Mouse (Mus musculus) kidney, postnatal 0 days (tissue): ENCODE data around the gene Lin7b. TPM values are rescaled to one million over a fixed set of nuclear protein-coding genes. Genes with fewer than 3 reads are reported as not detected.
"Not testable (repeated sequence)": the region's sequence is repeated elsewhere in the genome, so short reads cannot be mapped to it uniquely, and the experiment has no call there.

Experiments
- ATAC-seq: fragments of 200-750 bp; cut with Nextera tagmentation; replicated peaks from 2 replicates; pipeline ENCODE4 v1.8.0; 2017; ENCODE audit warnings: low read depth, moderate number of reproducible peaks, moderate TSS enrichment, moderate library complexity; ENCODE audit not compliant: low FRiP score
- DNase-seq: peaks from one replicate; pipeline ENCODE4 v3.0.0-alpha.2; 2016; ENCODE audit warnings: low spot score
- H3K27ac ChIP-seq: fragments of 300-500 bp; sonication (generic); 2 replicates; pipeline ENCODE4 v1.5.1; 2014; ENCODE audit warnings: mild to moderate bottlenecking
- H3K27me3 ChIP-seq: fragments of 300-500 bp; sonication (generic); 2 replicates; pipeline ENCODE4 v1.6.1; 2014; ENCODE audit warnings: low read length, mixed read lengths; ENCODE audit not compliant: insufficient read depth
- H3K36me3 ChIP-seq: fragments of 300-500 bp; sonication (generic); 2 replicates; pipeline ENCODE4 v1.6.1; 2014; ENCODE audit warnings: low read length, mixed read lengths; ENCODE audit not compliant: insufficient read depth
- H3K4me1 ChIP-seq: fragments of 300-500 bp; sonication (generic); replicated peaks from 2 replicates; pipeline ENCODE4 v1.6.1; 2014; ENCODE audit warnings: antibody characterized with exemption, low read length, mixed read lengths; ENCODE audit not compliant: insufficient read depth
- H3K4me2 ChIP-seq: fragments of 300-500 bp; sonication (generic); 2 replicates; pipeline ENCODE4 v1.6.1; 2014; ENCODE audit warnings: mild to moderate bottlenecking, low read length, moderate library complexity, mixed read lengths
- H3K4me3 ChIP-seq: fragments of 300-500 bp; sonication (generic); replicated peaks from 2 replicates; pipeline ENCODE4 v1.5.1; 2014; ENCODE audit warnings: low read depth, low read length
- H3K9ac ChIP-seq: fragments of 300-500 bp; sonication (generic); 2 replicates; pipeline ENCODE4 v1.6.1; 2014; ENCODE audit warnings: low read depth, low read length
- H3K9me3 ChIP-seq: fragments of 300-500 bp; sonication (generic); replicated peaks from 2 replicates; pipeline ENCODE4 v1.6.1; 2016; ENCODE audit warnings: low read length, inconsistent platforms, mixed read lengths
- CTCF ChIP-seq: IDR thresholded peaks from 2 replicates; pipeline ENCODE4 v1.5.1; 2016; ENCODE audit warnings: antibody characterized with exemption, low read depth, mild to moderate bottlenecking, moderate library complexity
- WGBS: fragments of 180-500 bp; shearing (Covaris S2); extraction: QIAGEN DNeasy Blood & Tissue Kit; methylation state at CpG from one replicate; pipeline ENCODE4 v1.1.7; 2014; 5-methylcytosine and 5-hydroxymethylcytosine counted together
- polyA plus RNA-seq: library from polyadenylated mRNA; unstranded; fragments of >200 nt; fragmentation: Nextera tagmentation; extraction: Ambion mirVana; gene quantifications from 2 replicates; pipeline ENCODE4 v1.2.1, GENCODE M21; 2015

Lin7b gene
- polyA plus RNA-seq, 1 experiment from 2014 or later = 1.2 TPM

DNA sequence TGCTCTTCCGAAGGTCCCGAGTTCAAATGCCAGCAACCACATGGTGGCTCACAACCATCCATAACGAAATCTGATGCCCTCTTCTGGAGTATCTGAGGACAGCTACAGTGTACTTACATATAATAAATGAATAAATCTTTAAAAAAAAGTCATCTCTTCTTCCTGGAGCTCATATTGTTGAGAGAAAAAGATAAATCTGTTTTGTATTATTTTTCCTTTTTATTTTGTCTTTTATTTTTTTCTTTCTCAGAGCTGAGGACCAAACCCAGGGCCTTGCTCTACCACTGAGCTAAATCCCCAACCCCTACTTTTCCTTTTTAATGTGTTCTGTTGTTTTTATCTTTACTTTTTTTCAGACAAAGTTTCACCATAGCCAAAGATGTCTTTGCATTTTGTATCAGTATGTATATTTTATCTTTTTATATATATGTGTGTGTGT, 26.0 kb upstream of the Lin7b start:
- ATAC-seq = peak; percentile 22
- not testable (repeated sequence) for H3K9me3 ChIP-seq, DNase-seq, H3K9ac ChIP-seq, H3K27me3 ChIP-seq, H3K36me3 ChIP-seq
- Histone ChIP-seq H3K4me3 (peak overlapping the region; percentile 45), H3K27ac (0 out of 2 replicates have a peak overlapping the region, but pooled peaks have one; percentile 79), H3K4me1 (peaks cover 11% of the 10 kb centered on the region), H3K4me2 (peak overlapping the region; percentile 58)
- 1% methylated on average over 3 of the region's 3 CpGs for WGBS
- peak; percentile 56 for TF ChIP-seq CTCF

- WGBS = under 1% methylated on average over 60 of the region's 60 CpGs
- H3K36me3 ChIP-seq = peaks cover 14% of the 10 kb centered on the region
- peak within 1 kb of the TSS; percentile 79 for H3K4me3 ChIP-seq
- peak; percentile 96 for ATAC-seq
- peak within 1 kb of the TSS; percentile 98 for H3K27ac ChIP-seq
- H3K9ac ChIP-seq = peak within 1 kb of the TSS; percentile 91
- H3K27me3 ChIP-seq = no peaks in the 10 kb centered on the region
- DNase-seq = peak; percentile 100
- H3K4me1 ChIP-seq = peaks cover 11% of the 10 kb centered on the region
- no peaks in the 10 kb centered on the region for H3K9me3 ChIP-seq
- TF ChIP-seq CTCF = no peak
- H3K4me2 ChIP-seq = peak within 1 kb of the TSS; percentile 88
Measured at GRCm38 (mm10) chr7:45395578-45396336, 25.4 kb upstream of the Lin7b start, which contains the start of gene Snrnp70. Snrnp70 (minus strand) TSS chr7:45395742.

DNA sequence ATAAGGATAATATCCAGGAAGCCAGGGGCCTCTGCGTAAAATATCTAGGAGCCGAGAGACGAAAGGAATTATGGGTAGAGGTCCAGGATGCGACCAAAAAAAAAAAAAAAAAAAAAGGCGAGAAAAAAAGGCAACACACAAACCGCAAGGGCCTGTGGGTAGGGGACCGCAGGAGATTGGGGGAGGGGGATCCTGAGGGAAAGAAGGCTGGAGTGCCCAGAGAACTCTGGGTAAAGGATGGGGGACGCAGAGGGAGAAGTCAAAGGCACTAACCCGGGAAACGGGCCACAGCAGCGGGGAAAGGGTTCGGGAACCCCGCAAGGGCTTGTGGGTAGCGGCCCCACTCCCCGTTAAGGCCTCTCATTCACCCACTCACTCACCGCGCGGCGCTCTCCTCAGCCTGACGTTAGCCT, 24.8 kb upstream of the Lin7b start:
- Histone ChIP-seq H3K36me3 (peaks cover 18% of the 10 kb centered on the region), H3K27ac (peak overlapping the region; percentile 98), H3K4me2 (peak overlapping the region; percentile 88), H3K9ac (peak overlapping the region; percentile 91), H3K27me3 (no peaks in the 10 kb centered on the region), H3K4me3 (peak overlapping the region; percentile 79), H3K9me3 (no peaks in the 10 kb centered on the region), H3K4me1 (peaks cover 11% of the 10 kb centered on the region)
- WGBS = 0% methylated on average over 19 of the region's 20 CpGs
- TF ChIP-seq CTCF = no peak
- ATAC-seq (peak; percentile 62), DNase-seq (peak; percentile 87)

GRCm38 (mm10) chr7:45386077-45386476, 15.7 kb upstream of the Lin7b start:
- ATAC-seq (no peak), DNase-seq (peak; percentile 45)
- H3K27me3 ChIP-seq = no peaks in the 10 kb centered on the region
- WGBS = 81% methylated on average over 3 of the region's 3 CpGs
- H3K4me2 ChIP-seq = no peak overlapping the region
- no peak overlapping the region for H3K9ac ChIP-seq
- H3K27ac ChIP-seq = no peak overlapping the region
- no peaks in the 10 kb centered on the region for H3K9me3 ChIP-seq
- peaks cover 88% of the 10 kb centered on the region for H3K36me3 ChIP-seq
- H3K4me3 ChIP-seq = no peak overlapping the region
- H3K4me1 ChIP-seq = no peaks in the 10 kb centered on the region
- TF ChIP-seq CTCF = peak; percentile 54; the same call in 1 of the 2 replicates

- no peak for DNase-seq
- Histone ChIP-seq H3K9ac (no peak overlapping the region), H3K36me3 (peaks cover 67% of the 10 kb centered on the region), H3K4me3 (no peak overlapping the region), H3K27ac (no peak overlapping the region), H3K4me2 (no peak overlapping the region), H3K27me3 (no peaks in the 10 kb centered on the region), H3K9me3 (no peaks in the 10 kb centered on the region), H3K4me1 (no peaks in the 10 kb centered on the region)
- ATAC-seq = no peak
- no peak for TF ChIP-seq CTCF
- 86% methylated on average over 1 of the region's 1 CpGs for WGBS
Measured at GRCm38 (mm10) chr7:45376057-45376456, 5.7 kb upstream of the Lin7b start.

DNA sequence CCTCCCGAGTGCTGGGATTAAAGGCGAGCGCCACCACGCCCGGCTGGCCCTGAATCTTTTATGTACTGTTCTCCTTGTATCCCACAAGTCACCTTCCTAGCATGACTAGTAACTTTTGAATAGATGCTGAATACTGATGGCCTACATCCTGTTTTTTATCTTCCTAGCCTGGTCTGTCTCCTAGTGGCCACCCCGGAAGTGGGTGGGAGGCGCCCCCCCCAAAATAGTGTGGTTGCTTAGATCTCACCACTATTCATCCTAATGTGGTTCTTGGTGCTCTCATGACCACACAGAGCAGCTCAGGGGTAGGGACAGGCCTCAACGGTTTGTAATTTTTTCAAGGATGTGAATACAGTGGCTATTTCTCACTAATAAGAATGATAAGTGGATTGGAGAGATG, 4.2 kb upstream of the Lin7b start:
- H3K9ac ChIP-seq = no peak overlapping the region
- TF ChIP-seq CTCF = no peak
- ATAC-seq (no peak), DNase-seq (no peak)
- no peaks in the 10 kb centered on the region for H3K9me3 ChIP-seq
- no peaks in the 10 kb centered on the region for H3K27me3 ChIP-seq
- no peak overlapping the region for H3K27ac ChIP-seq
- H3K4me3 ChIP-seq = no peak overlapping the region
- peaks cover 53% of the 10 kb centered on the region for H3K36me3 ChIP-seq
- 95% methylated on average over 8 of the region's 8 CpGs for WGBS
- H3K4me1 ChIP-seq = no peaks in the 10 kb centered on the region; the same call in 1 of the 2 replicates
- H3K4me2 ChIP-seq = no peak overlapping the region
